Mouse (Mus musculus): ENCODE measurements at regions not wholly inside any gene's neighbourhood (a gene's known extent, or its start where the extent isn't known, plus 50 kb on each side); places are given as distances from the start of the nearest gene placed in this dataset.
A peak's percentile ranks its signal among the peaks of the same experiment; 100 is the strongest.

- DNase-seq, result no peak
Observed at GRCm38 (mm10) chr14:80486605-80487004, 502.7 kb downstream of the Olfm4 start.

GRCm38 (mm10) chr14:80492043-80492900 lies 508.4 kb downstream of the Olfm4 start:
- DNase-seq, result no peak

DNA sequence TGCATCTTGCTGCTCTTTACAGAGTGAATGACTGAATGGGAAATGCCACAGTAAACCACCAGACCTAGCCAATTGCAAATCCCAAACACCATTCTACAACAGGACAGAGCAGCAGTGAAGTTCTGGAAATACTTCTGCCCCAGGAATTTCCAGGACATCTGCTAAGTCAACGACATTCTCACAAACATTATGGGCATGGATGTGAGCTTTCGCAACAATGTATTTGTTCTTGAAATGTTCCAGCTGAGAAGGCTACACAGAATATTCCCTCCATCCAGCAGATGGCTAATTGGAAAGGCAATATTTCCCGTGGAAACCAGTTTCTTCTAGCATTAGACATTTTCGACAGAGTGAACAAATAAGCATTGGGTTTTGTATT lies 509.0 kb downstream of the Olfm4 start:
- no peak for DNase-seq

DNA sequence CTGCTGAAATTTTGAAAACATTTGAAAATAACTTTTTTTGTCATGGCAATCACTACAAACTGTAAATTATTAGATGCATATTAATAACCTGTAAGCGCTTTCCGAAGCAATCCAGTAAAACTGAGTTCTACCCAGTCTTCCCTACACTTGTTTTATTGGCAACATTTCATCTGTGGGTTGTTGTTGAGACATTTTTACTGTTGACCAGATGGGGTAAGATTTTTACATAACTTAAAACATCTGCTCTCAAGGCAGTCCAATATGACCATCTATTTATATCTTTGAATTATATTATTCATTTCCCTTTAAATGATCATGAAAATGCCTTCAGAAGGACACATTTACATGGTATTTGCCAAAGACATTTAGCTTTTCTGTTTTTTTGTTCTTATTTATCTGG lies 520.5 kb downstream of the Olfm4 start:
- no peak for DNase-seq

- DNase-seq, result no peak
Observed at GRCm38 (mm10) chr14:80516626-80517025, 532.7 kb downstream of the Olfm4 start.

GRCm38 (mm10) chr14:80521216-80521615 lies 537.3 kb downstream of the Olfm4 start:
- DNase-seq, result no peak

- DNase-seq, result no peak
Observed at GRCm38 (mm10) chr14:80521631-80522030, 537.8 kb downstream of the Olfm4 start.

- DNase-seq, result no peak
Observed at GRCm38 (mm10) chr14:80522536-80522935, 538.7 kb downstream of the Olfm4 start.

DNA sequence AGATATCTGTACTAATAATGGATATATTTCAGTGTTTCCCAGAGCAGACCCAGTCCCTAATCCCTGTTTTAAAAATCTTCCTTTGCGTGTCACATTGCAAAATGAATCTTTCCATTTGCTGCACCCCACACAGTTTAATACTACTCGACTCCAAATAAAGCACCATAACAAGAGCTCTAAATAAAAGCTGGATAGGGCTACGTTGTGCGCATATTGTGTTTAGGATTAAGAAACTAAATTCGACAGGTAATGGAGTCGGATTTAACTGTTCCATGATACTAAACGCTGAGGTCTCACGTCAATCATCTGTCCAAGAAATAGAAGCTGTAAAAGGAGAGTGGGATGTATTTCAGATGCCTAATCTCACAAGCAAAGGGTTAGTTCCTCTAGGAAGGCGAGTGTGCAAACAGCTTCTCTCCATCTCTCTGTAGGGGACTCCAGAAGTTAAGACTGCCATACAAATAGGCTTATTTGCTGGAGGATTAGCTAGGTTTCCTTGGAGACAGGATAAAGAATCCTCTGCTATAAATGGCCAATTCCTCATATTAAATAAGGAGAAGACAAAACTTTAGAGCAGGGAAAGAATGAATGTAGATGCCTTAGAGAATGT lies 544.6 kb downstream of the Olfm4 start:
- no peak for DNase-seq

- DNase-seq, result peak; percentile 0
Observed at GRCm38 (mm10) chr14:80536044-80536745, 552.3 kb downstream of the Olfm4 start.

GRCm38 (mm10) chr14:80559950-80560349 lies 576.1 kb downstream of the Olfm4 start:
- no peak for DNase-seq
